Mouse (Mus musculus) bone marrow, adult 2 months (tissue): Measurements from ENCODE around the gene H2-M10.5.

Experiments
- CTCF ChIP-seq: fragments of 200-500 bp; IDR thresholded peaks from 2 replicates; pipeline ENCODE4 v1.5.1; 2011; ENCODE audit warnings: low read length, control low read depth; ENCODE audit not compliant: control insufficient read depth, insufficient read depth
- POLR2A ChIP-seq: fragments of 200-500 bp; IDR thresholded peaks from 2 replicates; pipeline ENCODE4 v1.6.1; 2011; ENCODE audit warnings: low read depth, mild to moderate bottlenecking, control low read depth, low read length, borderline replicate concordance; ENCODE audit not compliant: control insufficient read depth

DNA sequence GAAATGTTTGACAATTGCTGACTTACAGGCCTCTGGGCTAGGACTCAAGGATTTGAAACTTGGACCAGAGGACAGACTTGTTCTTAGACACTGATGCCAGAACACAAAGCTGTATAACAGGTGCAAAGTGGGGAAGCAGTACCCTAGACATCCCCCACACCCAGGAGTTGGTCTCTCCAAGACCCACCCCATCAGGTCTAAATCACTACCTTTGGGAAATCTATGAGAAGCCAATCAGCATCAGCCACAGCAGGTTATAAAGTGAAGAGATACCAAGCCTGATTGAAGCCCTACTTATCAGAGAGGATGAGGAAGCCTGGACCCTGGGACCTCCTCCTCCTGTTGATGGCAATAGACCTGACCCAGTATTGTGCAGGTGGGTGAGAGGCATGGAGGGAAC, 39.2 kb downstream of the H2-M10.5 start, which contains the start of gene H2-M10.6:
- TF ChIP-seq POLR2A (no peak), CTCF (no peak)
